Mouse (Mus musculus): ENCODE measurements around the gene Olfr847.

The Olfr847 gene

DNA sequence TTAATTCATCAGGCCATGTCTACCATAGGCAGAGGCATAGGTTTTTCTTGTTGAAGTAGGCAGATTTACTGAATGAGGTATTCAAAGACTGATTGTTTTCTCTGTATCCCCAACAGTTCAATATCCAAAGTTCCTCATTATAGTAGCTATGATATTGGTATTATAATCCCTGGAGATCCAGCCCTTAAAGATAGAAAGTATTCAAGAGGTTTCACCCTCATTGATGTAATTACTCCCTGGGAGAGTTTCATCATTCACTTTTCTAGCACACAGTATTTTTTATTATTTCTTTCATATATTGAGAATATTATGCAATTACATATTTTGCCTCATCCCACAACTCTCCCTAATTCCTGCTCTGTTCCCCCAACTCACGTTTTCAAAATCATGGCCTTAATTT, at the start of gene Olfr847:
Gene Olfr847, minus strand, starts transcription at position 101 of the 400 bp plus-strand sequence.
- no peak for DNase-seq

- no peak for DNase-seq
Observed at GRCm38 (mm10) chr9:19363905-19364304, 14.6 kb downstream of the Olfr847 start, which contains the start of gene Olfr846. TSS of gene Olfr846 (minus strand) at chr9:19364005.

DNA sequence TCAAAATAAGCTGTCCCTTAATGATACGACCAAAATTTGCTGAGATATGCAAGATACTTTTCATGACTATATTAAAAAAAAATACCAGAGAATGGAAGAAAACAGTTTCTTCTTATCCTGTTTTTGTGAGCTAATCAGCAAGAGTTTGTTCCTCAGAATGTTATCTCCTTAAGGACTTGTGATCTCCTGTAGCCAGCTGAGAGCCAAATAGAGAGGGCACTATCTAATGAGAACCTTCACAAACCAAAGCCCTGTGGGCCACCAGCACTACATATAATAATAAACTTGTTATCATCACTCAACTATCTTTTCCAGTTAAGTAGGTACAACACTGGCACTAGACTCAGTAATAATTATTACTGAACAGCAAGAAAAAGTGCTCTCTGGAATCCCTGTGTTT, 42.3 kb downstream of the Olfr847 start, which contains the start of gene Olfr845:
Gene Olfr845, plus strand, starts transcription at position 301 of the 400 bp plus-strand sequence.
- no peak for DNase-seq

Measured in cerebellum, postnatal 14 days (tissue).